13 mouse cellular contexts compared by ENCODE assay signal in the genomic region with DNA sequence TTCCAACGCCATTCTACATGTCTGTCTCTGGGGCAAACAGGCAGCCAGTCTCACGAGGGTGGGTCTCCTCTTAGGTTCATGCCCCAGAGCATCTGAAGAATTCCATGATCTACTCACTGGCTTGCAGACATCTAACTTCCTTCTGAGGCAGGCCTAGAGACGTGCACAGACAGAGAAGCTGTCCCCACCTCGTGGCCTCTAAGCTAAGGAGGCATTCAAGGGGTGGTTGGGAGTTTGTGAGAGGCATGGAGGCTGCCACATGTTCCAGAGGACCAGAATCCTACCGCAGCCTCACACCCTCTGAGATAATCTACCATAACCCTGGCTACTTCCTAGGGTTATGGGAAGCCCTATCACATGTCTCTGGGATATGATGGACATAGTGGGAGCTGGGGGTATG. TPM values are rescaled to one million over a fixed set of nuclear protein-coding genes. Genes with fewer than 3 reads are reported as not detected.
DNase-seq lines count a peak whose midpoint lies in the region; ATAC-seq and TF ChIP-seq lines count a peak whose summit lies in the region.
"Had no signal": no experiment of that assay in that cellular context is flagged by ENCODE, and none has a peak within 500 bp of the region (broad histone marks: within the 10 kb centered on the region; RNA-seq: fewer than 3 reads in every experiment).

No protein-coding gene starts in this region.

- no peak for DNase-seq in kidney, adult 2 months
- DNase-seq in kidney, postnatal 10 days, result no peak
- DNase-seq in thymus, adult 2 months, result no peak
- DNase-seq in thymus, postnatal 14 days, result no peak
- DNase-seq in T-cell, adult 2 months (ENCODE audit: low spot score), result no peak
- DNase-seq in adrenal gland, postnatal 14 days, result no peak

- H3K36me3 ChIP-seq in kidney, adult 2 months (ENCODE audit: control insufficient read depth, insufficient read depth, low read length), result no peaks in the 10 kb centered on the region
- no peaks in the 10 kb centered on the region for H3K36me3 ChIP-seq in thymus, adult 2 months (ENCODE audit: control insufficient read depth, insufficient read depth, low read length)
- H3K36me3 ChIP-seq in intestine, postnatal 0 days (ENCODE audit: control insufficient read depth, insufficient read depth), result peaks cover 18% of the 10 kb centered on the region; the same call in 1 of the 2 replicates

- H3K4me3 ChIP-seq in kidney, adult 2 months (ENCODE audit: insufficient read depth, low read depth, low read length), result no peak overlapping the region
- H3K4me3 ChIP-seq in thymus, adult 2 months (ENCODE audit: control insufficient read depth, insufficient read depth, low read length), result peak overlapping the region; percentile 70; the same call in 1 of the 2 replicates
- H3K4me3 ChIP-seq in intestine, postnatal 0 days (ENCODE audit: low read depth, low read length), result no peak overlapping the region

- no peak for TF ChIP-seq CTCF in kidney, adult 2 months (conservative IDR thresholded peaks at IDR 0.05; ENCODE audit: insufficient read depth, insufficient read length, low read depth, low read length)
- no peak for TF ChIP-seq CTCF in thymus, adult 2 months (IDR thresholded peaks at IDR 0.05; ENCODE audit: borderline replicate concordance, control insufficient read depth, extremely low read depth, insufficient read depth, low read length, poor library complexity)
- TF ChIP-seq CTCF in intestine, postnatal 0 days (IDR thresholded peaks at IDR 0.05; ENCODE audit: low read depth), result no peak

- no peak for ATAC-seq in intestine, postnatal 0 days

- TF ChIP-seq POLR2A in kidney, adult 2 months (IDR thresholded peaks at IDR 0.05; ENCODE audit: low read depth, low read length), result no peak
- no peak for TF ChIP-seq POLR2A in thymus, adult 2 months (IDR thresholded peaks at IDR 0.05; ENCODE audit: control insufficient read depth, extremely low read depth, insufficient read depth, low read length, poor library complexity)

- H3K4me2 ChIP-seq in intestine, postnatal 0 days (replicated peaks; ENCODE audit: low read depth), result peak overlapping the region; percentile 66

- no peaks in the 10 kb centered on the region for H3K27me3 ChIP-seq in kidney, adult 2 months (replicated peaks; ENCODE audit: control insufficient read depth, insufficient read depth, low read length)
- no peaks in the 10 kb centered on the region for H3K27me3 ChIP-seq in thymus, adult 2 months (ENCODE audit: control insufficient read depth, insufficient read depth, low read length)
- no peaks in the 10 kb centered on the region for H3K27me3 ChIP-seq in intestine, postnatal 0 days (replicated peaks; ENCODE audit: control insufficient read depth, insufficient read depth, low read length)

- H3K9ac ChIP-seq in intestine, postnatal 0 days (ENCODE audit: low read depth, low read length), result no peak overlapping the region

- WGBS in kidney, adult 2 months, result 61% methylated on average over 5 of the region's 5 CpGs
- WGBS in thymus, adult 2 months, result 39% methylated on average over 5 of the region's 5 CpGs
- WGBS in intestine, postnatal 0 days, result 60% methylated on average over 5 of the region's 5 CpGs

- H3K4me1 ChIP-seq in kidney, adult 2 months (ENCODE audit: control insufficient read depth, insufficient read depth, low read length), result peaks cover 10% of the 10 kb centered on the region; the same call in 1 of the 2 replicates
- H3K4me1 ChIP-seq in thymus, adult 2 months (replicated peaks; ENCODE audit: control insufficient read depth, insufficient read depth, low read length), result peaks cover 35% of the 10 kb centered on the region
- peaks cover 19% of the 10 kb centered on the region; the same call in 1 of the 2 replicates for H3K4me1 ChIP-seq in intestine, postnatal 0 days (replicated peaks; ENCODE audit: control insufficient read depth, insufficient read depth, low read length)

- no peaks in the 10 kb centered on the region for H3K9me3 ChIP-seq in intestine, postnatal 0 days (ENCODE audit: control insufficient read depth)

- peak overlapping the region; percentile 21 for H3K27ac ChIP-seq in kidney, adult 2 months (ENCODE audit: insufficient read depth, low read depth, low read length)
- H3K27ac ChIP-seq in thymus, adult 2 months (ENCODE audit: control insufficient read depth, insufficient read depth, low read length), result peak overlapping the region; percentile 92; the same call in 1 of the 2 replicates
- H3K27ac ChIP-seq in intestine, postnatal 0 days (ENCODE audit: low read depth, low read length), result peak overlapping the region; percentile 60

RNA-seq across cellular contexts. Expression of a gene that starts 2.7 kb away (rescaled TPM):
- 21.8 and 26.9 TPM in 2 replicates for polyA plus RNA-seq in kidney, adult 2 months (2012; rRNA removed)
- polyA plus RNA-seq in thymus, adult 2 months (2012; rRNA removed), result 90.6 and 94.7 TPM in 2 replicates
- polyA plus RNA-seq in intestine, postnatal 0 days (2015; fragmentation: Nextera tagmentation; extraction: Ambion mirVana), result 12.0 and 12.6 TPM in 2 replicates
- total RNA-seq in adrenal gland, postnatal 14 days (2021), result 13.9 and 21.3 TPM in 2 replicates

RNA-seq across cellular contexts. Expression of a gene that starts 13.4 kb away (rescaled TPM):
- 5.7 and 7.8 TPM in 2 replicates for polyA plus RNA-seq in kidney, adult 2 months (2012; rRNA removed)
- polyA plus RNA-seq in thymus, adult 2 months (2012; rRNA removed), result 13.7 and 16.9 TPM in 2 replicates
- polyA plus RNA-seq in intestine, postnatal 0 days (2015; fragmentation: Nextera tagmentation; extraction: Ambion mirVana), result 15.9 and 16.5 TPM in 2 replicates
- 8.7 and 9.5 TPM in 2 replicates for total RNA-seq in adrenal gland, postnatal 14 days (2021)

RNA-seq across cellular contexts. Expression of a gene that starts 17.3 kb away (rescaled TPM):
- polyA plus RNA-seq in kidney, adult 2 months (2012; rRNA removed), result 62.6 and 70.5 TPM in 2 replicates
- 105 and 115 TPM in 2 replicates for polyA plus RNA-seq in thymus, adult 2 months (2012; rRNA removed)
- 41.4 and 45.6 TPM in 2 replicates for polyA plus RNA-seq in intestine, postnatal 0 days (2015; fragmentation: Nextera tagmentation; extraction: Ambion mirVana)
- total RNA-seq in adrenal gland, postnatal 14 days (2021), result 41.6 and 47.1 TPM in 2 replicates

RNA-seq across cellular contexts. Expression of a gene that starts 20.4 kb away (rescaled TPM):
- 0.42 and 0.68 TPM in 2 replicates for polyA plus RNA-seq in kidney, adult 2 months (2012; rRNA removed)
- polyA plus RNA-seq in thymus, adult 2 months (2012; rRNA removed), result 0.12 TPM in 1 of 2 replicates, not detected in the other
- polyA plus RNA-seq in intestine, postnatal 0 days (2015; fragmentation: Nextera tagmentation; extraction: Ambion mirVana), result not detected in 2 replicates
- not detected in 2 replicates for total RNA-seq in adrenal gland, postnatal 14 days (2021)
- total RNA-seq: gastrocnemius, postnatal 4 days had no signal
- polyA plus RNA-seq: brain, embryonic 14.5 days; cortical plate, adult 2 months; forebrain, embryonic 11.5 days; limb, embryonic 14.5 days; midbrain, postnatal 0 days had no signal

RNA-seq across cellular contexts. Expression of a gene that starts 24.5 kb away (rescaled TPM):
- polyA plus RNA-seq in kidney, adult 2 months (2012; rRNA removed), result 0.55 and 0.58 TPM in 2 replicates
- 0.11 and 0.12 TPM in 2 replicates for polyA plus RNA-seq in thymus, adult 2 months (2012; rRNA removed)
- polyA plus RNA-seq in intestine, postnatal 0 days (2015; fragmentation: Nextera tagmentation; extraction: Ambion mirVana), result 0.78 and 1.4 TPM in 2 replicates
- not detected in 2 replicates for total RNA-seq in adrenal gland, postnatal 14 days (2021)
- total RNA-seq: midbrain, postnatal 0 days had no signal
- polyA plus RNA-seq: midbrain, postnatal 0 days had no signal

Comparison
In these comparisons a context has a peak if more than half of its experiments do, and no peak if none do; other contexts are left out.
1. H3K27ac ChIP-seq: peak in every context shown above with its lines; median percentile 92 in thymus, adult 2 months; 60 in intestine, postnatal 0 days; 21 in kidney, adult 2 months.